Mouse (Mus musculus) left cerebral cortex, adult 11 months (tissue): Measurements from ENCODE around the gene Frmd4b.

ENCODE experiments used
- DNase-seq: peaks from one replicate; pipeline ENCODE4 v3.0.0; 2022; ENCODE audit warnings: low spot score

The Frmd4b gene

GRCm38 (mm10) chr6:97520566-97520965 is 96.8 kb downstream of the Frmd4b start:
- DNase-seq: no peak

GRCm38 (mm10) chr6:97519553-97519952 is 97.8 kb downstream of the Frmd4b start:
- no peak for DNase-seq

GRCm38 (mm10) chr6:97518467-97518866 is 98.9 kb downstream of the Frmd4b start:
- DNase-seq: no peak

GRCm38 (mm10) chr6:97517616-97518235 is 99.6 kb downstream of the Frmd4b start:
- no peak for DNase-seq

- DNase-seq: no peak
These were observed 100.4 kb downstream of the Frmd4b start for GRCm38 (mm10) chr6:97516941-97517340.

- no peak for DNase-seq
These were observed 106.6 kb downstream of the Frmd4b start for GRCm38 (mm10) chr6:97510771-97511170.

GRCm38 (mm10) chr6:97509434-97509833 is 107.9 kb downstream of the Frmd4b start:
- DNase-seq: no peak

GRCm38 (mm10) chr6:97508480-97508879 is 108.9 kb downstream of the Frmd4b start:
- DNase-seq: no peak

- DNase-seq: no peak
These were observed 109.4 kb downstream of the Frmd4b start for GRCm38 (mm10) chr6:97507893-97508292.

- no peak for DNase-seq
These were observed 111.1 kb downstream of the Frmd4b start for GRCm38 (mm10) chr6:97506141-97506650.

GRCm38 (mm10) chr6:97504673-97505072 is 112.7 kb downstream of the Frmd4b start:
- DNase-seq: no peak

- no peak for DNase-seq
These were observed 116.3 kb downstream of the Frmd4b start for GRCm38 (mm10) chr6:97501000-97501399.

GRCm38 (mm10) chr6:97500246-97500645 is 117.1 kb downstream of the Frmd4b start:
- DNase-seq: no peak

- no peak for DNase-seq
These were observed 121.3 kb downstream of the Frmd4b start for GRCm38 (mm10) chr6:97496002-97496401.

- no peak for DNase-seq
These were observed 126.3 kb downstream of the Frmd4b start for GRCm38 (mm10) chr6:97491065-97491464.

GRCm38 (mm10) chr6:97488821-97489220 is 128.5 kb downstream of the Frmd4b start:
- DNase-seq: peak; percentile 35

- no peak for DNase-seq
These were observed 129.1 kb downstream of the Frmd4b start for GRCm38 (mm10) chr6:97488280-97488679.

- peak; percentile 50 for DNase-seq
These were observed 129.7 kb downstream of the Frmd4b start for GRCm38 (mm10) chr6:97487535-97488081.

- DNase-seq: no peak
These were observed 130.5 kb downstream of the Frmd4b start for GRCm38 (mm10) chr6:97486813-97487361.

GRCm38 (mm10) chr6:97485886-97486386 is 131.4 kb downstream of the Frmd4b start:
- no peak for DNase-seq

GRCm38 (mm10) chr6:97481912-97482311 is 135.4 kb downstream of the Frmd4b start:
- DNase-seq: no peak

GRCm38 (mm10) chr6:97478981-97479860 is 138.1 kb downstream of the Frmd4b start:
- no peak for DNase-seq
